Mouse (Mus musculus): ENCODE results near the gene Pcbp2. TPM values are rescaled to one million over a fixed set of nuclear protein-coding genes. Genes with fewer than 3 reads are reported as not detected.

Pcbp2 gene
- polyA plus RNA-seq, 1 experiment from 2014 or later, result 68.4 TPM

GRCm38 (mm10) chr15:102547478-102547877 is 77.1 kb downstream of the Pcbp2 start:
- Histone ChIP-seq H3K27ac (ENCODE audit: low read depth) (no peak overlapping the region), H3K27me3 (ENCODE audit: insufficient read depth, low read length) (no peaks in the 10 kb centered on the region), H3K36me3 (replicated peaks; ENCODE audit: insufficient read depth, low read length) (peaks cover 51% of the 10 kb centered on the region), H3K4me1 (ENCODE audit: insufficient read depth) (no peaks in the 10 kb centered on the region), H3K4me3 (ENCODE audit: low read depth, low read length) (no peak overlapping the region), H3K9me3 (ENCODE audit: low read length) (no peaks in the 10 kb centered on the region), H3K4me2 (ENCODE audit: low read depth, low read length) (no peak overlapping the region), H3K9ac (replicated peaks) (no peak overlapping the region)
- ATAC-seq (no peak), DNase-seq (no peak)
- TF ChIP-seq EP300 (IDR thresholded peaks at IDR 0.05; ENCODE audit: low read depth) (no peak), CTCF (IDR thresholded peaks at IDR 0.05; ENCODE audit: low read depth) (no peak)
- 88% methylated on average over 3 of the region's 3 CpGs for WGBS (ENCODE audit: insufficient replicate concordance)

Other genes with a start within 250 kb of the Pcbp2 start
- gene Itgb7, start 238.6 kb upstream of the Pcbp2 start, polyA plus RNA-seq (2015; fragmentation: Nextera tagmentation; extraction: Ambion mirVana), result 5.8 and 8.6 TPM in 2 replicates
- gene Rarg, start 213.0 kb upstream of the Pcbp2 start, polyA plus RNA-seq (2015; fragmentation: Nextera tagmentation; extraction: Ambion mirVana), result 2.4 and 2.6 TPM in 2 replicates
- not detected in 2 replicates for gene Gm9918, start 200.0 kb upstream of the Pcbp2 start, polyA plus RNA-seq (2015; fragmentation: Nextera tagmentation; extraction: Ambion mirVana)
- gene Mfsd5, start 191.1 kb upstream of the Pcbp2 start, polyA plus RNA-seq (2015; fragmentation: Nextera tagmentation; extraction: Ambion mirVana), result 25.4 and 27.4 TPM in 2 replicates
- gene Espl1, start 174.3 kb upstream of the Pcbp2 start, polyA plus RNA-seq (2015; fragmentation: Nextera tagmentation; extraction: Ambion mirVana), result 7.3 and 7.8 TPM in 2 replicates
- 172 and 179 TPM in 2 replicates for gene Pfdn5, start 144.4 kb upstream of the Pcbp2 start, polyA plus RNA-seq (2015; fragmentation: Nextera tagmentation; extraction: Ambion mirVana)
- gene Myg1, start 138.8 kb upstream of the Pcbp2 start, polyA plus RNA-seq (2015; fragmentation: Nextera tagmentation; extraction: Ambion mirVana), result 28.1 and 30.8 TPM in 2 replicates
- 15.6 and 18.8 TPM in 2 replicates for gene Aaas, start 119.8 kb upstream of the Pcbp2 start, polyA plus RNA-seq (2015; fragmentation: Nextera tagmentation; extraction: Ambion mirVana)
- gene Sp7, start 103.4 kb upstream of the Pcbp2 start, polyA plus RNA-seq (2015; fragmentation: Nextera tagmentation; extraction: Ambion mirVana), result not detected in 2 replicates
- 2.8 and 2.9 TPM in 2 replicates for gene Sp1, start 64.4 kb upstream of the Pcbp2 start, polyA plus RNA-seq (2015; fragmentation: Nextera tagmentation; extraction: Ambion mirVana)
- 0.36 and 0.60 TPM in 2 replicates for gene Amhr2, start 25.2 kb upstream of the Pcbp2 start, polyA plus RNA-seq (2015; fragmentation: Nextera tagmentation; extraction: Ambion mirVana)
- 76.0 and 77.2 TPM in 2 replicates for gene Prr13, start 11.5 kb upstream of the Pcbp2 start, polyA plus RNA-seq (2015; fragmentation: Nextera tagmentation; extraction: Ambion mirVana)
- gene Gm10337, start 33.2 kb downstream of the Pcbp2 start, polyA plus RNA-seq (2015; fragmentation: Nextera tagmentation; extraction: Ambion mirVana), result not detected in 2 replicates
- gene Map3k12, start 46.5 kb downstream of the Pcbp2 start, polyA plus RNA-seq (2015; fragmentation: Nextera tagmentation; extraction: Ambion mirVana), result 0.53 and 0.85 TPM in 2 replicates
- gene Tarbp2, start 47.7 kb downstream of the Pcbp2 start, polyA plus RNA-seq (2015; fragmentation: Nextera tagmentation; extraction: Ambion mirVana), result 26.8 and 27.8 TPM in 2 replicates
- gene Npff, start 54.4 kb downstream of the Pcbp2 start, polyA plus RNA-seq (2015; fragmentation: Nextera tagmentation; extraction: Ambion mirVana), result 0.42 and 0.60 TPM in 2 replicates
- gene Gm28047, start 154.5 kb downstream of the Pcbp2 start, polyA plus RNA-seq (2015; fragmentation: Nextera tagmentation; extraction: Ambion mirVana), result not detected in 2 replicates
- 7.7 and 8.1 TPM in 2 replicates for gene Atf7, start 154.9 kb downstream of the Pcbp2 start, polyA plus RNA-seq (2015; fragmentation: Nextera tagmentation; extraction: Ambion mirVana)
- gene Atp5g2, start 201.8 kb downstream of the Pcbp2 start, polyA plus RNA-seq (2015; fragmentation: Nextera tagmentation; extraction: Ambion mirVana), result 49.2 and 53.0 TPM in 2 replicates

All from liver, postnatal 0 days (tissue).